Mouse (Mus musculus): ENCODE data around the gene Gpn2. TPM values are rescaled to one million over a fixed set of nuclear protein-coding genes. Genes with fewer than 3 reads are reported as not detected.
A peak's percentile ranks its signal among the peaks of the same experiment; 100 is the strongest.

Gpn2 gene
- polyA plus RNA-seq, 2 experiments: 10.0 to 15.2 TPM

- peak; percentile 94 for TF ChIP-seq CTCF (IDR thresholded peaks at IDR 0.05; ENCODE audit: low read depth)
- no peak for TF ChIP-seq EP300 (IDR thresholded peaks at IDR 0.05; ENCODE audit: low read depth)
- Histone ChIP-seq H3K27ac (no peak overlapping the region), H3K4me3 (ENCODE audit: insufficient read depth in 1 of 2, low read depth in 2 of 2, low read length in 2 of 2) (no peak overlapping the region), H3K4me1 (replicated peaks; ENCODE audit: control insufficient read depth in 2 of 2, insufficient read depth in 2 of 2, low read length in 1 of 2) (0 out of 4 replicates have a peak, but pooled peaks cover 0 to 2% of the 10 kb centered on the region in 2 experiments), H3K4me2 (ENCODE audit: low read depth) (no peak overlapping the region), H3K36me3 (replicated peaks; ENCODE audit: control insufficient read depth, insufficient read depth, low read depth) (peaks cover 6% of the 10 kb centered on the region; the same call in 1 of the 2 replicates), H3K9ac (replicated peaks) (no peak overlapping the region), H3K9me3 (ENCODE audit: control insufficient read depth, low read length) (no peaks in the 10 kb centered on the region), H3K27me3 (ENCODE audit: control insufficient read depth, insufficient read depth, low read length) (no peaks in the 10 kb centered on the region)
- 22% methylated on average over 7 of the region's 7 CpGs for WGBS (ENCODE audit: insufficient replicate concordance)
- no peak for ATAC-seq (ENCODE audit: insufficient read depth)
- peak in 1 of 3 experiments; percentile 51 for DNase-seq (ENCODE audit: low read depth in 3 of 3, low spot score in 3 of 3)
Measured at GRCm38 (mm10) chr4:133592570-133592969, 8.4 kb downstream of the Gpn2 start.

DNA sequence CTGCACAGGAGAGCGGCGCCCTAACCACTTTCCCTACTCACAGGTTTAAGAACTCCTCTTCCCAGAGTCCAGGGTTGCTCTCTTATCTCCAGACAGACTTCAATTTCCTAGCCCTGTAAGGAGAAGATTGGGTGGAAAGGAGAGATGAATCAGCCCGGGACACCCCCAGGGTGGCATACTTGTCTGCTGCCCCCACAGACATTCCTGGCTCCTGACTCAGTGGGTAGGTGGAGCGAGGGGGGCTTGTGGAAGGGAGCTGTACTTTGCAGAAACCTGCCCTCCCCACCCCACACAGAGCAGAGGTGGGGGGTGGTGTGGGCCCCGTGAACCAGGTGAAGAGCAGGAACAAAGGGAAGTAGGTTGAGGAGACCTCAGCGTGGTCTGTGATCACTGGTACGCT lies 11.4 kb downstream of the Gpn2 start:
- WGBS (ENCODE audit: insufficient replicate concordance): 59% methylated on average over 7 of the region's 7 CpGs

GRCm38 (mm10) chr4:133596084-133596483 lies 11.9 kb downstream of the Gpn2 start:
- Histone ChIP-seq H3K27ac (no peak overlapping the region), H3K4me2 (ENCODE audit: low read depth) (no peak overlapping the region), H3K9me3 (ENCODE audit: control insufficient read depth, low read length) (no peaks in the 10 kb centered on the region), H3K4me3 (ENCODE audit: insufficient read depth in 1 of 2, low read depth in 2 of 2, low read length in 2 of 2) (no peak overlapping the region), H3K4me1 (replicated peaks; ENCODE audit: control insufficient read depth in 2 of 2, insufficient read depth in 2 of 2, low read length in 1 of 2) (peaks cover 10 to 11% of the 10 kb centered on the region in 2 experiments), H3K9ac (replicated peaks) (no peak overlapping the region), H3K36me3 (replicated peaks; ENCODE audit: control insufficient read depth, insufficient read depth, low read depth) (peaks cover 4% of the 10 kb centered on the region; the same call in 1 of the 2 replicates), H3K27me3 (ENCODE audit: control insufficient read depth, insufficient read depth, low read length) (peaks cover 18% of the 10 kb centered on the region)
- DNase-seq (ENCODE audit: low read depth in 3 of 3, low spot score in 3 of 3): no peak
- no peak for ATAC-seq (ENCODE audit: insufficient read depth)
- TF ChIP-seq EP300 (IDR thresholded peaks at IDR 0.05; ENCODE audit: low read depth): no peak
- TF ChIP-seq CTCF (IDR thresholded peaks at IDR 0.05; ENCODE audit: low read depth): no peak
- 57% methylated on average over 6 of the region's 6 CpGs for WGBS (ENCODE audit: insufficient replicate concordance)

More for the DNA sequence above, 11.4 kb downstream of the Gpn2 start:
- Histone ChIP-seq H3K9me3 (ENCODE audit: control insufficient read depth, low read length) (no peaks in the 10 kb centered on the region), H3K27ac (no peak overlapping the region), H3K4me2 (ENCODE audit: low read depth) (no peak overlapping the region), H3K27me3 (ENCODE audit: control insufficient read depth, insufficient read depth, low read length) (peaks cover 13% of the 10 kb centered on the region), H3K4me1 (replicated peaks; ENCODE audit: control insufficient read depth in 2 of 2, insufficient read depth in 2 of 2, low read length in 1 of 2) (peaks cover 10 to 11% of the 10 kb centered on the region in 2 experiments), H3K9ac (replicated peaks) (no peak overlapping the region), H3K4me3 (ENCODE audit: insufficient read depth in 1 of 2, low read depth in 2 of 2, low read length in 2 of 2) (no peak overlapping the region), H3K36me3 (replicated peaks; ENCODE audit: control insufficient read depth, insufficient read depth, low read depth) (peaks cover 6% of the 10 kb centered on the region; the same call in 1 of the 2 replicates)
- ATAC-seq (ENCODE audit: insufficient read depth): no peak
- TF ChIP-seq EP300 (IDR thresholded peaks at IDR 0.05; ENCODE audit: low read depth) (no peak), CTCF (IDR thresholded peaks at IDR 0.05; ENCODE audit: low read depth) (no peak)
- DNase-seq (ENCODE audit: low read depth in 3 of 3, low spot score in 3 of 3): no peak

GRCm38 (mm10) chr4:133598616-133599015 lies 14.5 kb downstream of the Gpn2 start:
- no peak overlapping the region for H3K27ac ChIP-seq
- H3K9me3 ChIP-seq (ENCODE audit: control insufficient read depth, low read length): no peaks in the 10 kb centered on the region
- H3K9ac ChIP-seq (replicated peaks): no peak overlapping the region
- peaks cover 30% of the 10 kb centered on the region for H3K27me3 ChIP-seq (ENCODE audit: control insufficient read depth, insufficient read depth, low read length)
- no peak for TF ChIP-seq CTCF (IDR thresholded peaks at IDR 0.05; ENCODE audit: low read depth)
- TF ChIP-seq EP300 (IDR thresholded peaks at IDR 0.05; ENCODE audit: low read depth): no peak
- peaks cover 10 to 11% of the 10 kb centered on the region in 2 experiments for H3K4me1 ChIP-seq (replicated peaks; ENCODE audit: control insufficient read depth in 2 of 2, insufficient read depth in 2 of 2, low read length in 1 of 2)
- WGBS (ENCODE audit: insufficient replicate concordance): 31% methylated on average over 4 of the region's 4 CpGs
- no peaks in the 10 kb centered on the region for H3K36me3 ChIP-seq (replicated peaks; ENCODE audit: control insufficient read depth, insufficient read depth, low read depth)
- DNase-seq (ENCODE audit: low read depth in 3 of 3, low spot score in 3 of 3) (no peak), ATAC-seq (ENCODE audit: insufficient read depth) (no peak)
- H3K4me2 ChIP-seq (ENCODE audit: low read depth): peak overlapping the region; percentile 74
- no peak overlapping the region for H3K4me3 ChIP-seq (ENCODE audit: insufficient read depth in 1 of 2, low read depth in 2 of 2, low read length in 2 of 2)

- TF ChIP-seq EP300 (IDR thresholded peaks at IDR 0.05; ENCODE audit: low read depth): no peak
- no peak for TF ChIP-seq CTCF (IDR thresholded peaks at IDR 0.05; ENCODE audit: low read depth)
Measured at GRCm38 (mm10) chr4:133599116-133599515, 15.0 kb downstream of the Gpn2 start.

More at GRCm38 (mm10) chr4:133599116-133599515, 15.0 kb downstream of the Gpn2 start:
- peaks cover 30% of the 10 kb centered on the region for H3K27me3 ChIP-seq (ENCODE audit: control insufficient read depth, insufficient read depth, low read length)
- H3K4me1 ChIP-seq (replicated peaks; ENCODE audit: control insufficient read depth in 2 of 2, insufficient read depth in 2 of 2, low read length in 1 of 2): peaks cover 10 to 11% of the 10 kb centered on the region in 2 experiments
- no peaks in the 10 kb centered on the region for H3K36me3 ChIP-seq (replicated peaks; ENCODE audit: control insufficient read depth, insufficient read depth, low read depth)
- H3K9ac ChIP-seq (replicated peaks): peak overlapping the region; percentile 18; the same call in 1 of the 2 replicates
- DNase-seq (ENCODE audit: low read depth in 3 of 3, low spot score in 3 of 3) (no peak), ATAC-seq (ENCODE audit: insufficient read depth) (no peak; the same call in 1 of the 2 replicates)
- WGBS (ENCODE audit: insufficient replicate concordance): 8% methylated on average over 7 of the region's 7 CpGs
- no peaks in the 10 kb centered on the region for H3K9me3 ChIP-seq (ENCODE audit: control insufficient read depth, low read length)
- H3K27ac ChIP-seq: no peak overlapping the region
- peak overlapping the region; percentile 74 for H3K4me2 ChIP-seq (ENCODE audit: low read depth)
- H3K4me3 ChIP-seq (ENCODE audit: insufficient read depth in 1 of 2, low read depth in 2 of 2, low read length in 2 of 2): peak overlapping the region; percentile 33 to 54
